In the genomic region with DNA sequence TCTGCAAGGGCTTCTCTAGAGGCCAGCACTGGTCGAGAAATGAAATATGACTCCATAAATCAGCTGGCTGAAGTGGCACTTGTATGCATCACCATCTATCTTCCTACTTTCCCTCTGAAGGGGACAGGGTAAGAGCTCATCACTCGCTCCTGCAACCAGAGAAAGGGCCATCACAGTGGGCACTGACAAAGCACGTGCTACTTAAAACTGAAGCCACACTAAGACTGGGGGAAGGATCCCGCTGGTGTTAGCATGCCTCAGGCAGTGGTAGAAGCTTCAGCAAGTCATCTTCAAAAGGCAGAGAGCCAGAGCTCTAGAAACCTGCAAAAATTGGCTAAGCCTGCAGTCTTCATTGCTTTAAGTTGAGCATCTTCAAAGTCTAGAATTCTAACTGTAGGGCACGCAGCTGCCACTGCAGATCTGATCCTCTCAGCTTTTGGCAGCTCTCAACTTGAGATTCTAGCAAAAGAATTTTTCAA, we compare ENCODE assay signal across 14 mouse cellular contexts. TPM values are rescaled to one million over a fixed set of nuclear protein-coding genes. Genes with fewer than 3 reads are reported as not detected.
DNase-seq lines count a peak whose midpoint lies in the region; ATAC-seq lines count a peak whose summit lies in the region.
"Had no signal": no experiment of that assay in that cellular context is flagged by ENCODE, and none has a peak within 500 bp of the region (broad histone marks: within the 10 kb centered on the region; RNA-seq: fewer than 3 reads in every experiment).

No protein-coding gene starts in this region.

- no peak for DNase-seq in midbrain, embryonic 11.5 days (ENCODE audit: low spot score, missing footprints)
- no peak for DNase-seq in midbrain, embryonic 10.5 days (ENCODE audit: low spot score)
- no peak for DNase-seq in hindbrain, embryonic 14.5 days (ENCODE audit: low spot score)
- no peak for DNase-seq in retina, embryonic 14.5 days (ENCODE audit: low spot score)
- DNase-seq in adrenal gland, postnatal 36 days, result no peak
- DNase-seq: cerebellum, postnatal 36 days; kidney, postnatal 36 days had no signal

- peak; percentile 11; the same call in 1 of the 2 replicates for ATAC-seq in midbrain, embryonic 11.5 days (ENCODE audit: low FRiP score)
- 0 out of 2 replicates have a peak, but pooled peaks have one; percentile 45 for ATAC-seq in forebrain, embryonic 12.5 days (ENCODE audit: low FRiP score)
- ATAC-seq in hindbrain, embryonic 14.5 days (ENCODE audit: low FRiP score), result peak; percentile 48; the same call in 1 of the 2 replicates
- ATAC-seq in neural tube, embryonic 14.5 days (ENCODE audit: low read depth), result peak; percentile 69; the same call in 1 of the 2 replicates
- ATAC-seq: Patski had no signal

- WGBS in midbrain, embryonic 11.5 days, result 85% methylated on average over 5 of the region's 5 CpGs
- whole genome bisulfite sequencing in midbrain, embryonic 10.5 days, result 89% methylated on average over 5 of the region's 5 CpGs
- 55% methylated on average over 5 of the region's 5 CpGs for WGBS in forebrain, embryonic 12.5 days
- WGBS in hindbrain, embryonic 14.5 days, result 56% methylated on average over 5 of the region's 5 CpGs
- WGBS in neural tube, embryonic 14.5 days, result 52% methylated on average over 5 of the region's 5 CpGs

- H3K27me3 ChIP-seq in midbrain, embryonic 11.5 days (ENCODE audit: control insufficient read depth, insufficient read depth, low read length), result no peaks in the 10 kb centered on the region
- no peaks in the 10 kb centered on the region for H3K27me3 ChIP-seq in midbrain, embryonic 10.5 days (ENCODE audit: low read depth, poor library complexity, severe bottlenecking)
- H3K27me3 ChIP-seq in forebrain, embryonic 12.5 days, result no peaks in the 10 kb centered on the region
- H3K27me3 ChIP-seq in hindbrain, embryonic 14.5 days (ENCODE audit: control insufficient read depth, insufficient read depth, low read length), result no peaks in the 10 kb centered on the region
- no peaks in the 10 kb centered on the region for H3K27me3 ChIP-seq in neural tube, embryonic 14.5 days (ENCODE audit: control insufficient read depth, insufficient read depth, low read length)
- H3K27me3 ChIP-seq: CH12.LX; limb, embryonic 15.5 days; lung, embryonic 15.5 days; megakaryocyte, embryonic 14.5 days; Patski had no signal

- H3K27ac ChIP-seq in midbrain, embryonic 11.5 days (ENCODE audit: low read depth, low read length), result 0 out of 2 replicates have a peak overlapping the region, but pooled peaks have one; percentile 3
- no peak overlapping the region; the same call in 1 of the 2 replicates for H3K27ac ChIP-seq in midbrain, embryonic 10.5 days (replicated peaks)
- H3K27ac ChIP-seq in forebrain, embryonic 12.5 days, result peak overlapping the region; percentile 71
- H3K27ac ChIP-seq in hindbrain, embryonic 14.5 days, result peak overlapping the region; percentile 44; the same call in 1 of the 2 replicates
- peak overlapping the region; percentile 24; the same call in 1 of the 2 replicates for H3K27ac ChIP-seq in neural tube, embryonic 14.5 days (ENCODE audit: low read depth, low read length)
- H3K27ac ChIP-seq: limb, embryonic 15.5 days; lung, embryonic 15.5 days had no signal

- H3K36me3 ChIP-seq in midbrain, embryonic 11.5 days (ENCODE audit: control insufficient read depth, insufficient read depth, low read length), result no peaks in the 10 kb centered on the region
- peaks cover 60% of the 10 kb centered on the region for H3K36me3 ChIP-seq in midbrain, embryonic 10.5 days
- H3K36me3 ChIP-seq in forebrain, embryonic 12.5 days (replicated peaks), result peaks cover 13% of the 10 kb centered on the region
- H3K36me3 ChIP-seq in hindbrain, embryonic 14.5 days (replicated peaks; ENCODE audit: control insufficient read depth, insufficient read depth), result no peaks in the 10 kb centered on the region
- H3K36me3 ChIP-seq in neural tube, embryonic 14.5 days (ENCODE audit: control insufficient read depth, insufficient read depth, low read length), result no peaks in the 10 kb centered on the region

- no peak overlapping the region for H3K4me2 ChIP-seq in midbrain, embryonic 11.5 days
- H3K4me2 ChIP-seq in forebrain, embryonic 12.5 days, result no peak overlapping the region
- no peak overlapping the region for H3K4me2 ChIP-seq in hindbrain, embryonic 14.5 days (replicated peaks)
- H3K4me2 ChIP-seq in neural tube, embryonic 14.5 days (ENCODE audit: low read depth, low read length), result no peak overlapping the region
- H3K4me2 ChIP-seq: limb, embryonic 15.5 days; lung, embryonic 15.5 days had no signal

- no peaks in the 10 kb centered on the region for H3K9me3 ChIP-seq in midbrain, embryonic 11.5 days (ENCODE audit: control insufficient read depth, low read length)
- no peaks in the 10 kb centered on the region for H3K9me3 ChIP-seq in midbrain, embryonic 10.5 days (replicated peaks)
- no peaks in the 10 kb centered on the region for H3K9me3 ChIP-seq in forebrain, embryonic 12.5 days
- no peaks in the 10 kb centered on the region for H3K9me3 ChIP-seq in hindbrain, embryonic 14.5 days (ENCODE audit: control insufficient read depth, low read length)
- H3K9me3 ChIP-seq in neural tube, embryonic 14.5 days (ENCODE audit: control insufficient read depth, low read length), result no peaks in the 10 kb centered on the region
- H3K9me3 ChIP-seq: limb, embryonic 15.5 days; lung, embryonic 15.5 days; megakaryocyte, embryonic 14.5 days had no signal

- no peak overlapping the region for H3K9ac ChIP-seq in midbrain, embryonic 11.5 days (ENCODE audit: low read length)
- H3K9ac ChIP-seq in forebrain, embryonic 12.5 days, result no peak overlapping the region
- H3K9ac ChIP-seq in hindbrain, embryonic 14.5 days, result no peak overlapping the region
- no peak overlapping the region for H3K9ac ChIP-seq in neural tube, embryonic 14.5 days (replicated peaks; ENCODE audit: low read depth, low read length)
- H3K9ac ChIP-seq: limb, embryonic 15.5 days; lung, embryonic 15.5 days had no signal

- peaks cover 8% of the 10 kb centered on the region; the same call in 1 of the 2 replicates for H3K4me1 ChIP-seq in midbrain, embryonic 11.5 days (ENCODE audit: control insufficient read depth, insufficient read depth, low read length)
- H3K4me1 ChIP-seq in midbrain, embryonic 10.5 days, result peaks cover 14% of the 10 kb centered on the region; the same call in 1 of the 2 replicates
- peaks cover 31% of the 10 kb centered on the region for H3K4me1 ChIP-seq in forebrain, embryonic 12.5 days
- peaks cover 33% of the 10 kb centered on the region for H3K4me1 ChIP-seq in hindbrain, embryonic 14.5 days (replicated peaks; ENCODE audit: control insufficient read depth, insufficient read depth, low read length)
- peaks cover 8% of the 10 kb centered on the region; the same call in 1 of the 2 replicates for H3K4me1 ChIP-seq in neural tube, embryonic 14.5 days (ENCODE audit: control insufficient read depth, insufficient read depth, low read length)
- H3K4me1 ChIP-seq: limb, embryonic 15.5 days; lung, embryonic 15.5 days had no signal

- no peak overlapping the region for H3K4me3 ChIP-seq in midbrain, embryonic 11.5 days (ENCODE audit: low read depth, low read length)
- H3K4me3 ChIP-seq in midbrain, embryonic 10.5 days, result no peak overlapping the region
- H3K4me3 ChIP-seq in forebrain, embryonic 12.5 days (replicated peaks), result no peak overlapping the region
- H3K4me3 ChIP-seq in hindbrain, embryonic 14.5 days (replicated peaks; ENCODE audit: low read length), result no peak overlapping the region
- no peak overlapping the region for H3K4me3 ChIP-seq in neural tube, embryonic 14.5 days (ENCODE audit: low read depth, low read length)
- H3K4me3 ChIP-seq: limb, embryonic 15.5 days; lung, embryonic 15.5 days; megakaryocyte, embryonic 14.5 days had no signal

RNA-seq across cellular contexts. Expression of a gene that starts 35.0 kb away (rescaled TPM):
- 345 and 351 TPM in 2 replicates for polyA plus RNA-seq in midbrain, embryonic 11.5 days (2014; fragmentation: Nextera tagmentation; extraction: Ambion mirVana)
- polyA plus RNA-seq in midbrain, embryonic 10.5 days (2016; fragmentation: Nextera tagmentation; extraction: Ambion mirVana), result 322 and 336 TPM in 2 replicates
- 294 and 303 TPM in 2 replicates for polyA plus RNA-seq in forebrain, embryonic 12.5 days (2016; fragmentation: Nextera tagmentation; extraction: Ambion mirVana)
- polyA plus RNA-seq in hindbrain, embryonic 14.5 days (2014; fragmentation: Nextera tagmentation; extraction: Ambion mirVana), result 291 and 305 TPM in 2 replicates
- 277 and 282 TPM in 2 replicates for polyA plus RNA-seq in neural tube, embryonic 14.5 days (2014; fragmentation: Nextera tagmentation; extraction: Ambion mirVana)
- 100 to 1,000 TPM; 294 to 327 TPM for total RNA-seq in adrenal gland, postnatal 36 days (2021)

Comparison
In these comparisons a context has a peak if more than half of its experiments do, and no peak if none do; other contexts are left out.
1. ATAC-seq: peak in every context shown above with its lines; median percentile 69 in neural tube, embryonic 14.5 days; 48 in hindbrain, embryonic 14.5 days; 45 in forebrain, embryonic 12.5 days; 11 in midbrain, embryonic 11.5 days.